Mouse (Mus musculus) C2C12 (cell line): ENCODE results near the gene Pole3.

Experiments
- CEBPB ChIP-seq: IDR thresholded peaks from one replicate; pipeline ENCODE4 v1.6.1; 2011; ENCODE audit warnings: low read depth, mild to moderate bottlenecking, control low read depth, moderate library complexity
- CTCF ChIP-seq: IDR thresholded peaks from one replicate; pipeline ENCODE4 v1.5.1; 2011; ENCODE audit not compliant: control insufficient read depth, insufficient read depth, insufficient read length
- FOSL1 ChIP-seq: IDR thresholded peaks from one replicate; pipeline ENCODE4 v1.8.0; 2011; ENCODE audit warnings: mild to moderate bottlenecking, low read length; ENCODE audit not compliant: poor library complexity, insufficient read depth, severe bottlenecking
- MAX ChIP-seq: IDR thresholded peaks from one replicate; pipeline ENCODE4 v1.6.1; 2011; ENCODE audit warnings: mild to moderate bottlenecking, control low read depth
- MYOG ChIP-seq: IDR thresholded peaks from one replicate; pipeline ENCODE4 v1.6.1; 2011; ENCODE audit not compliant: control insufficient read depth, insufficient read length; ENCODE audit errors: extremely low read depth
- USF1 ChIP-seq: IDR thresholded peaks from one replicate; pipeline ENCODE4 v1.6.1; 2011; ENCODE audit warnings: low read depth, mild to moderate bottlenecking, control low read depth, moderate library complexity

GRCm38 (mm10) chr4:62479937-62480708 lies 44.7 kb downstream of the Pole3 start, which contains the start of gene Bspry:
- TF ChIP-seq CTCF (no peak), MAX (no peak), CEBPB (no peak), FOSL1 (no peak), MYOG (no peak), USF1 (no peak)
